In genomic region chrX:139550456-139550855, GRCm38 (mm10) we compare ENCODE assay signal across 23 mouse cellular contexts. TPM values are rescaled to one million over a fixed set of nuclear protein-coding genes. Genes with fewer than 3 reads are reported as not detected.
A peak's percentile ranks its signal among the peaks of the same experiment; 100 is the strongest.
DNase-seq lines count a peak whose midpoint lies in the region; ATAC-seq and TF ChIP-seq lines count a peak whose summit lies in the region.
"Had no signal": no experiment of that assay in that cellular context is flagged by ENCODE, and none has a peak within 500 bp of the region (broad histone marks: within the 10 kb centered on the region; RNA-seq: fewer than 3 reads in every experiment).

No protein-coding gene starts in this region.

- H3K36me3 ChIP-seq in lung, postnatal 0 days (ENCODE audit: insufficient read depth, low read length) = no peaks in the 10 kb centered on the region
- no peaks in the 10 kb centered on the region for H3K36me3 ChIP-seq in heart, embryonic 10.5 days
- H3K36me3 ChIP-seq: embryonic facial prominence, embryonic 10.5 days; hindbrain, embryonic 10.5 days; lung, embryonic 15.5 days had no signal

- 71% methylated on average over 5 of the region's 5 CpGs for WGBS in lung, postnatal 0 days
- 69% methylated on average over 5 of the region's 5 CpGs for WGBS in heart, embryonic 10.5 days

- no peak for TF ChIP-seq CTCF in lung, postnatal 0 days (IDR thresholded peaks at IDR 0.05)
- no peak for TF ChIP-seq CTCF in bone marrow macrophage, adult 2 months (IDR thresholded peaks at IDR 0.05; ENCODE audit: low read depth, low read length)

- H3K9me3 ChIP-seq in lung, postnatal 0 days (ENCODE audit: low read length) = no peaks in the 10 kb centered on the region
- H3K9me3 ChIP-seq in heart, embryonic 10.5 days = no peaks in the 10 kb centered on the region
- H3K9me3 ChIP-seq: embryonic facial prominence, embryonic 10.5 days; hindbrain, embryonic 10.5 days; lung, embryonic 15.5 days had no signal

- no peak overlapping the region for H3K4me2 ChIP-seq in lung, postnatal 0 days (replicated peaks; ENCODE audit: low read depth, low read length)
- H3K4me2 ChIP-seq: lung, embryonic 15.5 days; midbrain, embryonic 11.5 days had no signal

- H3K9ac ChIP-seq in lung, postnatal 0 days (replicated peaks; ENCODE audit: low read depth) = no peak overlapping the region
- H3K9ac ChIP-seq: lung, embryonic 15.5 days had no signal

- peak; percentile 32 for DNase-seq in lung, postnatal 0 days (ENCODE audit: low spot score)
- DNase-seq in lung, postnatal 10 days = no peak
- DNase-seq in lung, postnatal 36 days = peak; percentile 34
- DNase-seq in heart, adult 8-10 months (ENCODE audit: low spot score) = no peak
- no peak for DNase-seq in spleen, postnatal 36 days (ENCODE audit: low spot score in 2 of 2)
- DNase-seq in heart, embryonic 10.5 days (ENCODE audit: low spot score) = no peak
- DNase-seq: adrenal gland, postnatal 25 days; cerebellum, adult 2 months; gastrocnemius, adult 2 months; left cerebral cortex, postnatal 4 days; liver; right cerebral cortex, adult 18-20 months; thymus, postnatal 14 days had no signal

- no peaks in the 10 kb centered on the region for H3K4me1 ChIP-seq in lung, postnatal 0 days (ENCODE audit: insufficient read depth, low read depth, low read length)
- H3K4me1 ChIP-seq in bone marrow macrophage, adult 2 months (ENCODE audit: control insufficient read depth, insufficient read depth, low read length) = peaks cover 3% of the 10 kb centered on the region
- H3K4me1 ChIP-seq in heart, embryonic 10.5 days = no peaks in the 10 kb centered on the region
- H3K4me1 ChIP-seq: embryonic facial prominence, embryonic 10.5 days; hindbrain, embryonic 10.5 days; lung, embryonic 15.5 days had no signal

- ATAC-seq in lung, postnatal 0 days = no peak
- ATAC-seq: CD4-positive, CD25-positive, alpha-beta regulatory T cell, adult 4 months; inflammation-experienced regulatory T-cells, adult 6 months had no signal

- H3K4me3 ChIP-seq in lung, postnatal 0 days (ENCODE audit: low read depth, low read length) = no peak overlapping the region
- no peak overlapping the region for H3K4me3 ChIP-seq in bone marrow macrophage, adult 2 months (ENCODE audit: insufficient read depth, low read length)
- H3K4me3 ChIP-seq in heart, embryonic 10.5 days = no peak overlapping the region
- H3K4me3 ChIP-seq: embryonic facial prominence, embryonic 10.5 days; gastrocnemius, adult 2 months; heart, adult 2 months; hindbrain, embryonic 10.5 days; left cerebral cortex, adult 2 months; lung, embryonic 15.5 days had no signal

- no peak for TF ChIP-seq EP300 in lung, postnatal 0 days (IDR thresholded peaks at IDR 0.05)

- no peak for TF ChIP-seq POLR2A in bone marrow macrophage, adult 2 months (IDR thresholded peaks at IDR 0.05; ENCODE audit: borderline replicate concordance, low read depth, low read length)

- H3K27me3 ChIP-seq in lung, postnatal 0 days (replicated peaks; ENCODE audit: insufficient read depth, low read length) = no peaks in the 10 kb centered on the region
- no peaks in the 10 kb centered on the region for H3K27me3 ChIP-seq in heart, embryonic 10.5 days (ENCODE audit: insufficient read depth, poor library complexity, severe bottlenecking)
- H3K27me3 ChIP-seq: lung, embryonic 15.5 days had no signal

- H3K27ac ChIP-seq in lung, postnatal 0 days (ENCODE audit: low read length) = no peak overlapping the region
- H3K27ac ChIP-seq in bone marrow macrophage, adult 2 months (ENCODE audit: insufficient read depth, low read depth, low read length) = peak overlapping the region; percentile 79
- no peak overlapping the region for H3K27ac ChIP-seq in heart, embryonic 10.5 days
- H3K27ac ChIP-seq: embryonic facial prominence, embryonic 10.5 days; gastrocnemius, adult 2 months; heart, adult 2 months; hindbrain, embryonic 10.5 days; kidney, postnatal 0 days; left cerebral cortex, adult 2 months; lung, embryonic 15.5 days had no signal

RNA-seq across cellular contexts. Expression of gene Rnf128, which starts 12.7 kb away (rescaled TPM):
- polyA plus RNA-seq in lung, postnatal 0 days (2015; fragmentation: Nextera tagmentation; extraction: Ambion mirVana) = 4.6 and 4.9 TPM in 2 replicates
- 96.4 and 98.2 TPM in 2 replicates for polyA plus RNA-seq in bone marrow macrophage, adult 2 months (2012; ENCODE audit: insufficient read depth, insufficient read length, missing spikeins)
- 10 to 100 TPM; 56.5 to 70.7 (median 64.1) TPM for total RNA-seq in heart, adult 8-10 months (2022)
- 23.3 and 23.4 TPM in 2 replicates for polyA plus RNA-seq in heart, embryonic 10.5 days (2016; fragmentation: Nextera tagmentation; extraction: Ambion mirVana)

Comparison
In these comparisons a context has a peak if more than half of its experiments do, and no peak if none do; other contexts are left out.
1. DNase-seq: peak in lung, postnatal 0 days (single experiment) and lung, postnatal 36 days (single experiment); none in lung, postnatal 10 days (single experiment), heart, adult 8-10 months (single experiment), spleen, postnatal 36 days (0 of 2) and heart, embryonic 10.5 days (single experiment).